Mouse (Mus musculus) lung, postnatal 0 days (tissue): ENCODE data around the gene Hist1h2ag. TPM values are rescaled to one million over a fixed set of nuclear protein-coding genes. Genes with fewer than 3 reads are reported as not detected.
A peak's percentile ranks its signal among the peaks of the same experiment; 100 is the strongest.
"Not testable (repeated sequence)": the region's sequence is repeated elsewhere in the genome, so short reads cannot be mapped to it uniquely, and the experiment has no call there.

Experiments
- ATAC-seq: fragments of 200-750 bp; cut with Nextera tagmentation; 2 replicates; pipeline ENCODE4 v1.8.0; 2017; ENCODE audit warnings: moderate library complexity
- DNase-seq: peaks from one replicate; pipeline ENCODE4 v3.0.0-alpha.2; 2016; ENCODE audit warnings: low spot score
- H3K27ac ChIP-seq: fragments of 300-500 bp; sonication (generic); 2 replicates; pipeline ENCODE4 v1.5.1; 2014; ENCODE audit warnings: antibody characterized with exemption, mild to moderate bottlenecking, low read length, mixed read lengths
- H3K27me3 ChIP-seq: fragments of 300-500 bp; sonication (generic); replicated peaks from 2 replicates; pipeline ENCODE4 v1.6.1; 2014; ENCODE audit warnings: low read length, mixed read lengths; ENCODE audit not compliant: insufficient read depth
- H3K36me3 ChIP-seq: fragments of 300-500 bp; sonication (generic); 2 replicates; pipeline ENCODE4 v1.6.1; 2014; ENCODE audit warnings: low read length, mixed read lengths; ENCODE audit not compliant: insufficient read depth
- H3K4me1 ChIP-seq: fragments of 300-500 bp; sonication (generic); 2 replicates; pipeline ENCODE4 v1.6.1; 2014; ENCODE audit warnings: antibody characterized with exemption, low read depth, low read length, mixed read lengths; ENCODE audit not compliant: insufficient read depth
- H3K4me2 ChIP-seq: fragments of 300-500 bp; sonication (generic); replicated peaks from 2 replicates; pipeline ENCODE4 v1.6.1; 2014; ENCODE audit warnings: low read depth, mild to moderate bottlenecking, low read length, moderate library complexity, mixed read lengths
- H3K4me3 ChIP-seq: fragments of 300-500 bp; sonication (generic); 2 replicates; pipeline ENCODE4 v1.5.1; 2014; ENCODE audit warnings: low read depth, low read length
- H3K9ac ChIP-seq: fragments of 300-500 bp; sonication (generic); replicated peaks from 2 replicates; pipeline ENCODE4 v1.6.1; 2014; ENCODE audit warnings: low read depth, mild to moderate bottlenecking
- H3K9me3 ChIP-seq: fragments of 300-500 bp; sonication (generic); 2 replicates; pipeline ENCODE4 v1.6.1; 2016; ENCODE audit warnings: low read length, mixed read lengths
- CTCF ChIP-seq: IDR thresholded peaks from 2 replicates; pipeline ENCODE4 v1.5.1; 2016; ENCODE audit warnings: antibody characterized with exemption, mild to moderate bottlenecking
- EP300 ChIP-seq: IDR thresholded peaks from 2 replicates; pipeline ENCODE4 v1.6.1; 2016; ENCODE audit warnings: antibody characterized with exemption, mild to moderate bottlenecking, control low read depth
- WGBS: fragments of 180-500 bp; shearing (Covaris S2); extraction: QIAGEN DNeasy Blood & Tissue Kit; methylation state at CpG from one replicate; pipeline ENCODE4 v1.1.7; 2014; 5-methylcytosine and 5-hydroxymethylcytosine counted together
- polyA plus RNA-seq: library from polyadenylated mRNA; unstranded; fragments of >200 nt; fragmentation: Nextera tagmentation; extraction: Ambion mirVana; gene quantifications from 2 replicates; pipeline ENCODE4 v1.2.1, GENCODE M21; 2015

Hist1h2ag gene
- polyA plus RNA-seq = 2.7 TPM in 1 of 2 replicates, not detected in the other

- H3K9ac ChIP-seq, H3K27me3 ChIP-seq, H3K36me3 ChIP-seq, H3K9me3 ChIP-seq, H3K4me1 ChIP-seq: not testable (repeated sequence)
- peak; percentile 70 for TF ChIP-seq EP300
- Histone ChIP-seq H3K4me2 (peak within 1 kb of the TSS; percentile 58), H3K27ac (peak within 1 kb of the TSS; percentile 40; the same call in 1 of the 2 replicates), H3K4me3 (peak within 1 kb of the TSS; percentile 22)
- peak; percentile 99 for DNase-seq
- ATAC-seq = peak; percentile 91
- 2% methylated on average over 39 of the region's 80 CpGs for WGBS
These were observed at the start of gene Hist1h2ag, which contains the start of gene Hist1h2bj for GRCm38 (mm10) chr13:22042568-22043502. Gene Hist1h2ag (minus strand): TSS chr13:22042944. Gene Hist1h2bj (plus strand): TSS chr13:22043214.

DNA sequence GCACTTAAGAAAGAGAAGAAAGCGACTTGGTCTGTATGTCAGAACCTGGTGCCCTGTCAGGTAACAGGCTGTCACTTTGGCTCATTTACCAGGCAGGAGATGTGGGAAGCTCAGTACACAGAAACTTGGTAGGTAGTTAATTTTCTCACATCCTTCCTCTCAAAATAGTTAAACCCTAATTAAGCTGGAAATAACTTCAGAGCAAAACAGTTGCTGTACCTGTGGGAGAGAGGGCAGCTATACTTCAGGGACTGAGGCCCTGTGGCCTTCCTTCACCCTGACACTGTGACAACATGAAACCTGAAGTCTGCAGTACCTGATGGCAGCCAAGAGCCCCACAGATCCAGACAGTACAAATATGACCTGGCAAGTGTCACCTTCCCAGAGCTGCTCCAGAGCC, 41.4 kb upstream of the Hist1h2ag start, which contains the start of gene Vmn1r188:
Vmn1r188 (plus strand) TSS at position 301 of the 400 bp plus-strand sequence.
- H3K27me3 ChIP-seq, H3K4me1 ChIP-seq, H3K4me3 ChIP-seq, H3K9me3 ChIP-seq, ATAC-seq, H3K4me2 ChIP-seq, DNase-seq, H3K9ac ChIP-seq, H3K27ac ChIP-seq, H3K36me3 ChIP-seq: not testable (repeated sequence)
- 50% methylated on average over 1 of the region's 1 CpGs for WGBS

DNA sequence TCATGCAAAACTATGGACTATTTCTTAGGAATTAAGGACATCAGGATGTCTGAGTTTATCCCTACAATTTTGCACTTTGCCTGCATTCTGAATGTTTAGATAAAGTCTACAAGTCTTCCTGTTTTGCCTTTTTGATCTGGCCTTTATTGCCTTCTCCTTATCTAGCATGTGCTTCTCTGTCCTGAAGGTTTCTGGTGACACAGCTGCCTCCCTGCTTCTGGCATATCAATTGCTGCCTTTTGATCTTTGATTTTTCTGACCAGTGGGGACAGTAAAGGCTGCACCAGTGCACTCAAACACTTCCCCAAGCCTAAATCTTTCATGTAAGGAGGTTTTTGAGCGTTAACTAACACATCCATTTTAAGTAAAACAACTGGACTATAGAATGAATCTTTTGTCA, 20.7 kb upstream of the Hist1h2ag start:
- Histone ChIP-seq H3K27me3 (no peaks in the 10 kb centered on the region), H3K4me1 (no peaks in the 10 kb centered on the region), H3K36me3 (no peaks in the 10 kb centered on the region), H3K4me3 (no peak overlapping the region), H3K9ac (no peak overlapping the region), H3K9me3 (no peaks in the 10 kb centered on the region), H3K27ac (no peak overlapping the region), H3K4me2 (no peak overlapping the region)
- DNase-seq = no peak
- no peak for ATAC-seq
- TF ChIP-seq EP300 (no peak), CTCF (no peak)
- WGBS = 30% methylated on average over 1 of the region's 1 CpGs

- Histone ChIP-seq H3K4me2 (no peak overlapping the region), H3K36me3 (no peaks in the 10 kb centered on the region), H3K9ac (no peak overlapping the region), H3K4me3 (no peak overlapping the region), H3K4me1 (no peaks in the 10 kb centered on the region), H3K27ac (no peak overlapping the region), H3K9me3 (no peaks in the 10 kb centered on the region), H3K27me3 (no peaks in the 10 kb centered on the region)
- DNase-seq (no peak), ATAC-seq (no peak)
- WGBS = 70% methylated on average over 1 of the region's 1 CpGs
- TF ChIP-seq EP300 (no peak), CTCF (no peak)
These were observed 18.7 kb upstream of the Hist1h2ag start for GRCm38 (mm10) chr13:22061422-22061821.

GRCm38 (mm10) chr13:22053754-22054153, 11.0 kb upstream of the Hist1h2ag start:
- no peak overlapping the region for H3K4me3 ChIP-seq
- 0 out of 2 replicates have a peak, but pooled peaks cover 2% of the 10 kb centered on the region for H3K4me1 ChIP-seq
- WGBS = 89% methylated on average over 1 of the region's 1 CpGs
- no peaks in the 10 kb centered on the region for H3K9me3 ChIP-seq
- ATAC-seq (no peak), DNase-seq (no peak)
- TF ChIP-seq CTCF (no peak), EP300 (no peak)
- no peak overlapping the region for H3K9ac ChIP-seq
- H3K4me2 ChIP-seq = no peak overlapping the region
- no peaks in the 10 kb centered on the region for H3K36me3 ChIP-seq
- H3K27me3 ChIP-seq = no peaks in the 10 kb centered on the region
- H3K27ac ChIP-seq = no peak overlapping the region

GRCm38 (mm10) chr13:22051523-22051859, 8.7 kb upstream of the Hist1h2ag start:
- H3K9ac ChIP-seq = no peak overlapping the region; the same call in 1 of the 2 replicates
- H3K4me1 ChIP-seq = 0 out of 2 replicates have a peak, but pooled peaks cover 2% of the 10 kb centered on the region
- peak overlapping the region; percentile 57; the same call in 1 of the 2 replicates for H3K27ac ChIP-seq
- H3K4me2 ChIP-seq = peak overlapping the region; percentile 71
- H3K36me3 ChIP-seq = no peaks in the 10 kb centered on the region
- TF ChIP-seq CTCF (no peak), EP300 (no peak)
- DNase-seq (no peak), ATAC-seq (no peak)
- 12% methylated on average over 5 of the region's 5 CpGs for WGBS
- H3K9me3 ChIP-seq = no peaks in the 10 kb centered on the region
- H3K27me3 ChIP-seq = no peaks in the 10 kb centered on the region
- peak overlapping the region; percentile 42 for H3K4me3 ChIP-seq
